Mouse (Mus musculus): ENCODE results near the gene Fam189a1. TPM values are rescaled to one million over a fixed set of nuclear protein-coding genes. Genes with fewer than 3 reads are reported as not detected.
A peak's percentile ranks its signal among the peaks of the same experiment; 100 is the strongest.

Gene Fam189a1
- polyA plus RNA-seq, 1 experiment from 2014 or later, result 0.26 TPM

GRCm38 (mm10) chr7:65041106-65041505, 115.3 kb downstream of the Fam189a1 start:
- ATAC-seq (replicated peaks; ENCODE audit: extremely low read depth, insufficient read depth, low FRiP score), result no peak
- Histone ChIP-seq H3K4me2 (ENCODE audit: low read depth, low read length) (no peak overlapping the region), H3K4me3 (ENCODE audit: low read length) (no peak overlapping the region), H3K27me3 (ENCODE audit: control insufficient read depth, insufficient read depth, low read length) (no peaks in the 10 kb centered on the region), H3K4me1 (ENCODE audit: control insufficient read depth, insufficient read depth, low read length) (no peaks in the 10 kb centered on the region), H3K9me3 (replicated peaks; ENCODE audit: control insufficient read depth, low read length) (no peaks in the 10 kb centered on the region), H3K36me3 (ENCODE audit: control insufficient read depth, insufficient read depth) (no peaks in the 10 kb centered on the region), H3K27ac (ENCODE audit: low read length) (no peak overlapping the region), H3K9ac (ENCODE audit: low read length) (no peak overlapping the region)
- WGBS, result 86% methylated on average over 7 of the region's 7 CpGs

- WGBS, result 64% methylated on average over 7 of the region's 7 CpGs
- no peak for ATAC-seq (replicated peaks; ENCODE audit: extremely low read depth, insufficient read depth, low FRiP score)
- Histone ChIP-seq H3K36me3 (ENCODE audit: control insufficient read depth, insufficient read depth) (no peaks in the 10 kb centered on the region), H3K27ac (ENCODE audit: low read length) (no peak overlapping the region), H3K9me3 (replicated peaks; ENCODE audit: control insufficient read depth, low read length) (no peaks in the 10 kb centered on the region), H3K4me3 (ENCODE audit: low read length) (no peak overlapping the region), H3K4me2 (ENCODE audit: low read depth, low read length) (no peak overlapping the region), H3K4me1 (ENCODE audit: control insufficient read depth, insufficient read depth, low read length) (no peaks in the 10 kb centered on the region; the same call in 1 of the 2 replicates), H3K9ac (ENCODE audit: low read length) (no peak overlapping the region), H3K27me3 (ENCODE audit: control insufficient read depth, insufficient read depth, low read length) (no peaks in the 10 kb centered on the region)
These were observed 124.6 kb downstream of the Fam189a1 start for GRCm38 (mm10) chr7:65031741-65032140.

- H3K27ac ChIP-seq (ENCODE audit: low read length), result no peak overlapping the region
- H3K4me1 ChIP-seq (ENCODE audit: control insufficient read depth, insufficient read depth, low read length), result no peaks in the 10 kb centered on the region; the same call in 1 of the 2 replicates
- no peaks in the 10 kb centered on the region for H3K27me3 ChIP-seq (ENCODE audit: control insufficient read depth, insufficient read depth, low read length)
- H3K36me3 ChIP-seq (ENCODE audit: control insufficient read depth, insufficient read depth), result no peaks in the 10 kb centered on the region
- no peak for ATAC-seq (replicated peaks; ENCODE audit: extremely low read depth, insufficient read depth, low FRiP score)
- no peak overlapping the region for H3K9ac ChIP-seq (ENCODE audit: low read length)
- no peak overlapping the region for H3K4me3 ChIP-seq (ENCODE audit: low read length)
- WGBS, result 82% methylated on average over 6 of the region's 6 CpGs
- no peak overlapping the region for H3K4me2 ChIP-seq (ENCODE audit: low read depth, low read length)
- no peaks in the 10 kb centered on the region for H3K9me3 ChIP-seq (replicated peaks; ENCODE audit: control insufficient read depth, low read length)
These were observed 125.2 kb downstream of the Fam189a1 start for GRCm38 (mm10) chr7:65031195-65031594.

- H3K36me3 ChIP-seq (ENCODE audit: control insufficient read depth, insufficient read depth), result no peaks in the 10 kb centered on the region
- no peaks in the 10 kb centered on the region; the same call in 1 of the 2 replicates for H3K4me1 ChIP-seq (ENCODE audit: control insufficient read depth, insufficient read depth, low read length)
- no peak for ATAC-seq (replicated peaks; ENCODE audit: extremely low read depth, insufficient read depth, low FRiP score)
- no peaks in the 10 kb centered on the region for H3K27me3 ChIP-seq (ENCODE audit: control insufficient read depth, insufficient read depth, low read length)
- H3K9ac ChIP-seq (ENCODE audit: low read length), result no peak overlapping the region
- WGBS, result 83% methylated on average over 16 of the region's 16 CpGs
- no peak overlapping the region for H3K4me3 ChIP-seq (ENCODE audit: low read length)
- no peak overlapping the region for H3K27ac ChIP-seq (ENCODE audit: low read length)
- H3K9me3 ChIP-seq (replicated peaks; ENCODE audit: control insufficient read depth, low read length), result no peaks in the 10 kb centered on the region
- H3K4me2 ChIP-seq (ENCODE audit: low read depth, low read length), result no peak overlapping the region
These were observed 126.4 kb downstream of the Fam189a1 start for GRCm38 (mm10) chr7:65029985-65030384.

GRCm38 (mm10) chr7:65021298-65021697, 135.1 kb downstream of the Fam189a1 start:
- H3K36me3 ChIP-seq (ENCODE audit: control insufficient read depth, insufficient read depth), result no peaks in the 10 kb centered on the region
- no peak overlapping the region for H3K9ac ChIP-seq (ENCODE audit: low read length)
- no peaks in the 10 kb centered on the region for H3K9me3 ChIP-seq (replicated peaks; ENCODE audit: control insufficient read depth, low read length)
- H3K4me3 ChIP-seq (ENCODE audit: low read length), result no peak overlapping the region
- no peak overlapping the region for H3K4me2 ChIP-seq (ENCODE audit: low read depth, low read length)
- no peaks in the 10 kb centered on the region for H3K27me3 ChIP-seq (ENCODE audit: control insufficient read depth, insufficient read depth, low read length)
- ATAC-seq (replicated peaks; ENCODE audit: extremely low read depth, insufficient read depth, low FRiP score), result no peak
- no peak overlapping the region for H3K27ac ChIP-seq (ENCODE audit: low read length)
- WGBS, result 45% methylated on average over 2 of the region's 2 CpGs
- no peaks in the 10 kb centered on the region for H3K4me1 ChIP-seq (ENCODE audit: control insufficient read depth, insufficient read depth, low read length)

- H3K4me2 ChIP-seq (ENCODE audit: low read depth, low read length), result no peak overlapping the region
- 77% methylated on average over 8 of the region's 8 CpGs for WGBS
- no peaks in the 10 kb centered on the region for H3K4me1 ChIP-seq (ENCODE audit: control insufficient read depth, insufficient read depth, low read length)
- no peak overlapping the region for H3K9ac ChIP-seq (ENCODE audit: low read length)
- no peaks in the 10 kb centered on the region for H3K27me3 ChIP-seq (ENCODE audit: control insufficient read depth, insufficient read depth, low read length)
- H3K27ac ChIP-seq (ENCODE audit: low read length), result no peak overlapping the region
- H3K36me3 ChIP-seq (ENCODE audit: control insufficient read depth, insufficient read depth), result no peaks in the 10 kb centered on the region
- no peak overlapping the region for H3K4me3 ChIP-seq (ENCODE audit: low read length)
- H3K9me3 ChIP-seq (replicated peaks; ENCODE audit: control insufficient read depth, low read length), result no peaks in the 10 kb centered on the region
- ATAC-seq (replicated peaks; ENCODE audit: extremely low read depth, insufficient read depth, low FRiP score), result no peak
These were observed 138.2 kb downstream of the Fam189a1 start for GRCm38 (mm10) chr7:65018036-65018679.

- no peaks in the 10 kb centered on the region for H3K36me3 ChIP-seq (ENCODE audit: control insufficient read depth, insufficient read depth)
- no peak overlapping the region for H3K4me2 ChIP-seq (ENCODE audit: low read depth, low read length)
- WGBS, result 73% methylated on average over 5 of the region's 5 CpGs
- H3K9me3 ChIP-seq (replicated peaks; ENCODE audit: control insufficient read depth, low read length), result no peaks in the 10 kb centered on the region
- no peak overlapping the region for H3K9ac ChIP-seq (ENCODE audit: low read length)
- H3K27me3 ChIP-seq (ENCODE audit: control insufficient read depth, insufficient read depth, low read length), result no peaks in the 10 kb centered on the region
- no peak overlapping the region for H3K4me3 ChIP-seq (ENCODE audit: low read length)
- no peak for ATAC-seq (replicated peaks; ENCODE audit: extremely low read depth, insufficient read depth, low FRiP score)
- H3K4me1 ChIP-seq (ENCODE audit: control insufficient read depth, insufficient read depth, low read length), result no peaks in the 10 kb centered on the region
- no peak overlapping the region for H3K27ac ChIP-seq (ENCODE audit: low read length)
These were observed 139.0 kb downstream of the Fam189a1 start for GRCm38 (mm10) chr7:65017348-65017747.

- H3K27ac ChIP-seq (ENCODE audit: low read length), result no peak overlapping the region; the same call in 1 of the 2 replicates
- no peak overlapping the region for H3K9ac ChIP-seq (ENCODE audit: low read length)
- peaks cover 7% of the 10 kb centered on the region; the same call in 1 of the 2 replicates for H3K4me1 ChIP-seq (ENCODE audit: control insufficient read depth, insufficient read depth, low read length)
- H3K27me3 ChIP-seq (ENCODE audit: control insufficient read depth, insufficient read depth, low read length), result no peaks in the 10 kb centered on the region
- no peaks in the 10 kb centered on the region for H3K36me3 ChIP-seq (ENCODE audit: control insufficient read depth, insufficient read depth)
- H3K4me2 ChIP-seq (ENCODE audit: low read depth, low read length), result no peak overlapping the region
- WGBS, result 41% methylated on average over 6 of the region's 6 CpGs
- H3K9me3 ChIP-seq (replicated peaks; ENCODE audit: control insufficient read depth, low read length), result no peaks in the 10 kb centered on the region
- no peak overlapping the region for H3K4me3 ChIP-seq (ENCODE audit: low read length)
- ATAC-seq (replicated peaks; ENCODE audit: extremely low read depth, insufficient read depth, low FRiP score), result peak; percentile 32; the same call in 1 of the 2 replicates
These were observed 145.2 kb downstream of the Fam189a1 start for GRCm38 (mm10) chr7:65011133-65011532.

- WGBS, result 60% methylated on average over 6 of the region's 6 CpGs
- ATAC-seq (replicated peaks; ENCODE audit: extremely low read depth, insufficient read depth, low FRiP score), result no peak
- no peak overlapping the region for H3K4me3 ChIP-seq (ENCODE audit: low read length)
- H3K9me3 ChIP-seq (replicated peaks; ENCODE audit: control insufficient read depth, low read length), result no peaks in the 10 kb centered on the region
- no peaks in the 10 kb centered on the region for H3K36me3 ChIP-seq (ENCODE audit: control insufficient read depth, insufficient read depth)
- H3K4me2 ChIP-seq (ENCODE audit: low read depth, low read length), result no peak overlapping the region
- H3K27ac ChIP-seq (ENCODE audit: low read length), result no peak overlapping the region
- H3K4me1 ChIP-seq (ENCODE audit: control insufficient read depth, insufficient read depth, low read length), result peaks cover 7% of the 10 kb centered on the region; the same call in 1 of the 2 replicates
- no peaks in the 10 kb centered on the region for H3K27me3 ChIP-seq (ENCODE audit: control insufficient read depth, insufficient read depth, low read length)
- H3K9ac ChIP-seq (ENCODE audit: low read length), result no peak overlapping the region
These were observed 146.1 kb downstream of the Fam189a1 start for GRCm38 (mm10) chr7:65010275-65010674.

Measured in heart, embryonic 16.5 days (tissue).